Mouse (Mus musculus): ENCODE results near the gene Fads1. TPM values are rescaled to one million over a fixed set of nuclear protein-coding genes. Genes with fewer than 3 reads are reported as not detected.

The Fads1 gene
- polyA plus RNA-seq, 1 experiment from 2014 or later, result 44.5 TPM

DNA sequence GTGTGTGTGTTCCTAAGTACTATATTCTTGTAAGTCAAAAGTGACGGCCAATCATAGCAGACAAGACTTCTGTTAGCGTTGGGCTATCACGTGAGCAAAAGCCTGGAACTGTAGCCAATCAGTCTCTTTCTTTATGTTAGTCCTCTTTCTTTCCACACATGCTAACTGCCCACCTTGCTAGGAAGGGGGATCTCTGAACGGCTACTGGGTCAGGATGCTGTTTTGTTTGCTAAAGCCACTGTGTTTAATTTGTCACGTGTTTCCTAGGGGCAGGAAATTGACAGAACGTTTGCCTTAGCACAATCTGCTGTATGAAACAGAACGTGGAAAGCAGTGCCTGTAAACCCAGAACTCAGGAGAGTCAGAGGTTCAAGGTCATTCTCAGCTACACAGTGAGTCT is 546 bp upstream of the Fads1 start:
- Histone ChIP-seq H3K4me2 (replicated peaks; ENCODE audit: low read depth, low read length) (peak overlapping the region; percentile 91), H3K36me3 (ENCODE audit: insufficient read depth, low read length) (peaks cover 7% of the 10 kb centered on the region; the same call in 1 of the 2 replicates), H3K4me1 (ENCODE audit: insufficient read depth, low read depth, low read length) (peaks cover 5% of the 10 kb centered on the region; the same call in 1 of the 2 replicates), H3K9ac (replicated peaks; ENCODE audit: low read depth) (no peak overlapping the region), H3K4me3 (ENCODE audit: low read depth, low read length) (peak overlapping the region; percentile 85), H3K27me3 (replicated peaks; ENCODE audit: insufficient read depth, low read length) (no peaks in the 10 kb centered on the region), H3K9me3 (ENCODE audit: low read length) (no peaks in the 10 kb centered on the region), H3K27ac (ENCODE audit: low read length) (no peak overlapping the region)
- ATAC-seq (no peak), DNase-seq (ENCODE audit: low spot score) (no peak)
- TF ChIP-seq CTCF (IDR thresholded peaks at IDR 0.05) (no peak), EP300 (IDR thresholded peaks at IDR 0.05) (no peak)
- WGBS, result 25% methylated on average over 7 of the region's 7 CpGs

GRCm38 (mm10) chr19:10183299-10183983 is 753 bp downstream of the Fads1 start:
- peak overlapping the region; percentile 72 for H3K9ac ChIP-seq (replicated peaks; ENCODE audit: low read depth)
- peaks cover 5% of the 10 kb centered on the region; the same call in 1 of the 2 replicates for H3K4me1 ChIP-seq (ENCODE audit: insufficient read depth, low read depth, low read length)
- peak overlapping the region; percentile 80 for H3K27ac ChIP-seq (ENCODE audit: low read length)
- DNase-seq (ENCODE audit: low spot score) (peak; percentile 85), ATAC-seq (peak; percentile 77)
- TF ChIP-seq EP300 (IDR thresholded peaks at IDR 0.05) (no peak), CTCF (IDR thresholded peaks at IDR 0.05) (0 out of 2 replicates have a peak, but pooled peaks have one; percentile 16)
- peak overlapping the region; percentile 91 for H3K4me2 ChIP-seq (replicated peaks; ENCODE audit: low read depth, low read length)
- no peaks in the 10 kb centered on the region for H3K9me3 ChIP-seq (ENCODE audit: low read length)
- H3K36me3 ChIP-seq (ENCODE audit: insufficient read depth, low read length), result peaks cover 7% of the 10 kb centered on the region; the same call in 1 of the 2 replicates
- H3K27me3 ChIP-seq (replicated peaks; ENCODE audit: insufficient read depth, low read length), result no peaks in the 10 kb centered on the region
- 1% methylated on average over 35 of the region's 35 CpGs for WGBS
- H3K4me3 ChIP-seq (ENCODE audit: low read depth, low read length), result peak overlapping the region; percentile 85

DNA sequence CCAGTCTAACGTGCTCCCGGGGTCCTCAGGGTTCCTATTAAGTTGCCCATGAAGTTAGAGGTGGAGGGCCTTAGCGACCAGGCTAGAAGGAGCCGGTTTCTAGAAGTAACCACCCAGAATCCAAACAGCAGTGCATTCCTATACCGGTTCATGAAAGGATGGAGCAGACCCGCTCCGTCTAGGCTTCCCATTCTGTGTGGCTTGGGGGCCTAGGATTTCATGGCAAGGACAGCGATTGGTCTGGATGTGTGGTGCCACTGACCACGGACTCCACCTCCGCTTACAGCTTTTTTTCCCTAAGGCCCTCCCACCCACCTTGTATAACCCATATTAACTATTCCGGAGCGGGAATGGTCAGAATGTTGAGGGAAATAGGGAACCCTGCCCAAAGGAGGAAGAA is 1.4 kb downstream of the Fads1 start:
- ATAC-seq (no peak), DNase-seq (ENCODE audit: low spot score) (peak; percentile 50)
- 9% methylated on average over 12 of the region's 12 CpGs for WGBS
- H3K4me2 ChIP-seq (replicated peaks; ENCODE audit: low read depth, low read length), result peak overlapping the region; percentile 91
- peak overlapping the region; percentile 85 for H3K4me3 ChIP-seq (ENCODE audit: low read depth, low read length)
- peaks cover 5% of the 10 kb centered on the region; the same call in 1 of the 2 replicates for H3K4me1 ChIP-seq (ENCODE audit: insufficient read depth, low read depth, low read length)
- peak overlapping the region; percentile 72; the same call in 1 of the 2 replicates for H3K9ac ChIP-seq (replicated peaks; ENCODE audit: low read depth)
- H3K36me3 ChIP-seq (ENCODE audit: insufficient read depth, low read length), result peaks cover 7% of the 10 kb centered on the region; the same call in 1 of the 2 replicates
- TF ChIP-seq CTCF (IDR thresholded peaks at IDR 0.05) (no peak), EP300 (IDR thresholded peaks at IDR 0.05) (no peak)
- H3K9me3 ChIP-seq (ENCODE audit: low read length), result no peaks in the 10 kb centered on the region
- H3K27me3 ChIP-seq (replicated peaks; ENCODE audit: insufficient read depth, low read length), result no peaks in the 10 kb centered on the region
- peak overlapping the region; percentile 80; the same call in 1 of the 2 replicates for H3K27ac ChIP-seq (ENCODE audit: low read length)

DNA sequence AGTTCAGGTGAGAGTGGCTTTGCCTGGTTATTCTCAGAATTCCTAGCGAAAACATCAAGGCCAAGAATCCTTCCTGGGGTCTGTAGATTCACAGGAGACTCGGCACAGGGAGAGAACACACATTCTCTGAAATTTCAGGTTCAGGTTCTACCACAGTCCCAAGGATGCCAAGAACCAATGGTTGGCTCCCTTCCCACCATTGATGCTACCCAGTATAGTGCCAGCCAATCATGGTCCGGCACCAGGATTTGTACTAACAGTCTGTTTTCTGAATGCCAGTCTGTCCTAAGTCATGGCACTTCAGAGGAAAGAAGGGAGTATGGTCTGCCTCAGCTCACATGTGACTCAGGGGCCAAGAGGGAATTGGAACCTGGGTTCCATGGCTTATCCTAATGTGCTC is 3.2 kb downstream of the Fads1 start:
- no peaks in the 10 kb centered on the region for H3K9me3 ChIP-seq (ENCODE audit: low read length)
- no peak overlapping the region for H3K4me3 ChIP-seq (ENCODE audit: low read depth, low read length)
- 88% methylated on average over 3 of the region's 3 CpGs for WGBS
- no peak overlapping the region for H3K4me2 ChIP-seq (replicated peaks; ENCODE audit: low read depth, low read length)
- TF ChIP-seq CTCF (IDR thresholded peaks at IDR 0.05) (no peak), EP300 (IDR thresholded peaks at IDR 0.05) (no peak)
- H3K36me3 ChIP-seq (ENCODE audit: insufficient read depth, low read length), result peaks cover 10% of the 10 kb centered on the region; the same call in 1 of the 2 replicates
- H3K27ac ChIP-seq (ENCODE audit: low read length), result no peak overlapping the region
- ATAC-seq, result no peak
- no peaks in the 10 kb centered on the region for H3K27me3 ChIP-seq (replicated peaks; ENCODE audit: insufficient read depth, low read length)
- DNase-seq (ENCODE audit: low spot score), result no peak
- H3K9ac ChIP-seq (replicated peaks; ENCODE audit: low read depth), result no peak overlapping the region
- peaks cover 5% of the 10 kb centered on the region; the same call in 1 of the 2 replicates for H3K4me1 ChIP-seq (ENCODE audit: insufficient read depth, low read depth, low read length)

GRCm38 (mm10) chr19:10186569-10186968 is 3.9 kb downstream of the Fads1 start:
- H3K9ac ChIP-seq (replicated peaks; ENCODE audit: low read depth), result no peak overlapping the region
- no peaks in the 10 kb centered on the region for H3K9me3 ChIP-seq (ENCODE audit: low read length)
- H3K27me3 ChIP-seq (replicated peaks; ENCODE audit: insufficient read depth, low read length), result no peaks in the 10 kb centered on the region
- no peak overlapping the region for H3K27ac ChIP-seq (ENCODE audit: low read length)
- H3K4me1 ChIP-seq (ENCODE audit: insufficient read depth, low read depth, low read length), result peaks cover 5% of the 10 kb centered on the region; the same call in 1 of the 2 replicates
- H3K4me2 ChIP-seq (replicated peaks; ENCODE audit: low read depth, low read length), result no peak overlapping the region
- DNase-seq (ENCODE audit: low spot score) (no peak), ATAC-seq (no peak)
- H3K4me3 ChIP-seq (ENCODE audit: low read depth, low read length), result no peak overlapping the region
- no peak for TF ChIP-seq EP300 (IDR thresholded peaks at IDR 0.05)
- no peak for TF ChIP-seq CTCF (IDR thresholded peaks at IDR 0.05)
- 93% methylated on average over 8 of the region's 8 CpGs for WGBS
- peaks cover 10% of the 10 kb centered on the region; the same call in 1 of the 2 replicates for H3K36me3 ChIP-seq (ENCODE audit: insufficient read depth, low read length)

DNA sequence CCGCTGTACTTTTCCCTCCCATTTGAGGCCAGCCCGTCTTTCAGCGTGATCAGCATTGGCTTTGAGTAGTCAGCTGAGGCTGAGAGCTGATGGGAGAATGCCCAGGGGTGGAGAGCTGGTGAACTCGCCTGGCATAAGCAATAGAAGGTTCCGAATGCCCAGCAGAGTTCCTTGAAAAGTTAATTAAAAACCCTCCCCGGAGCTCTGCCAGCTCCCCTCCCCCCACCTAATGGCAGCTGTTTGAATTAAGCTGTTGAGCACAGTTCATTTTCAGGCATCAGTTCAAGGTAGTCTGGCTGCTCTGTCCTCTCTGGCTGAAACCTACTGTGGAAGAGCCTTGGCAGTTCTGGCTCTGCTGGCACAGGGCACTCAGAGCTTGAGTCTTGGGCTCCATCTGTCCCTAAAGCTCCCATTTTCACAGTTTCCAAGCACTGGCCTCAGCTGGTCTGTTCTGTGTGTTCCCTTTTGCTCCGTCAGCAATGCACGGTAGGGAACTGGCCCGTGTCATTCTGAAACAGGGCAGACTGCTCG is 5.7 kb downstream of the Fads1 start:
- WGBS, result 84% methylated on average over 10 of the region's 10 CpGs
- no peak for ATAC-seq

More for the DNA sequence above, 5.7 kb downstream of the Fads1 start:
- no peak for DNase-seq (ENCODE audit: low spot score)
- no peak for TF ChIP-seq EP300 (IDR thresholded peaks at IDR 0.05)
- TF ChIP-seq CTCF (IDR thresholded peaks at IDR 0.05), result no peak
- Histone ChIP-seq H3K4me2 (replicated peaks; ENCODE audit: low read depth, low read length) (no peak overlapping the region), H3K4me3 (ENCODE audit: low read depth, low read length) (no peak overlapping the region), H3K9me3 (ENCODE audit: low read length) (no peaks in the 10 kb centered on the region), H3K4me1 (ENCODE audit: insufficient read depth, low read depth, low read length) (peaks cover 5% of the 10 kb centered on the region; the same call in 1 of the 2 replicates), H3K27me3 (replicated peaks; ENCODE audit: insufficient read depth, low read length) (no peaks in the 10 kb centered on the region), H3K9ac (replicated peaks; ENCODE audit: low read depth) (no peak overlapping the region), H3K36me3 (ENCODE audit: insufficient read depth, low read length) (peaks cover 10% of the 10 kb centered on the region; the same call in 1 of the 2 replicates), H3K27ac (ENCODE audit: low read length) (no peak overlapping the region)
